Mouse (Mus musculus) cerebellum, adult (tissue): ENCODE measurements around the gene Acer2.

Experiments used
- ATAC-seq: cut with Nextera tagmentation; 2 replicates; pipeline ENCODE4 v1.9.2; 2017; ENCODE audit warnings: mild to moderate bottlenecking, moderate library complexity, mixed read lengths; ENCODE audit not compliant: insufficient number of reproducible peaks, low FRiP score, low TSS enrichment

The Acer2 gene

GRCm38 (mm10) chr4:86886160-86886878 is 12.1 kb downstream of the Acer2 start:
- ATAC-seq, result no peak

- ATAC-seq, result no peak
Measured at GRCm38 (mm10) chr4:86887879-86888278, 13.7 kb downstream of the Acer2 start.

GRCm38 (mm10) chr4:86897411-86897810 is 23.2 kb downstream of the Acer2 start:
- no peak for ATAC-seq

- no peak for ATAC-seq
Measured at GRCm38 (mm10) chr4:86898791-86899474, 24.7 kb downstream of the Acer2 start.

- no peak for ATAC-seq
Measured at GRCm38 (mm10) chr4:86902351-86902750, 28.2 kb downstream of the Acer2 start.

GRCm38 (mm10) chr4:86904969-86905368 is 30.8 kb downstream of the Acer2 start:
- ATAC-seq, result no peak

GRCm38 (mm10) chr4:86905869-86906268 is 31.7 kb downstream of the Acer2 start:
- ATAC-seq, result no peak

- no peak for ATAC-seq
Measured at GRCm38 (mm10) chr4:86911576-86912341, 37.6 kb downstream of the Acer2 start.

- ATAC-seq, result no peak
Measured at GRCm38 (mm10) chr4:86912757-86913156, 38.6 kb downstream of the Acer2 start.

GRCm38 (mm10) chr4:86916062-86916461 is 41.9 kb downstream of the Acer2 start:
- no peak for ATAC-seq

GRCm38 (mm10) chr4:86923476-86924055 is 49.4 kb downstream of the Acer2 start:
- no peak for ATAC-seq

- ATAC-seq, result peak; percentile 53; the same call in 1 of the 2 replicates
Measured at GRCm38 (mm10) chr4:86924804-86925458, 50.7 kb downstream of the Acer2 start.

GRCm38 (mm10) chr4:86926997-86927396 is 52.8 kb downstream of the Acer2 start:
- no peak for ATAC-seq

- ATAC-seq, result no peak
Measured at GRCm38 (mm10) chr4:86930101-86930635, 56.0 kb downstream of the Acer2 start.

GRCm38 (mm10) chr4:86930636-86931456 is 56.6 kb downstream of the Acer2 start:
- peak; percentile 10; the same call in 1 of the 2 replicates for ATAC-seq

GRCm38 (mm10) chr4:86933026-86933425 is 58.8 kb downstream of the Acer2 start:
- no peak for ATAC-seq

GRCm38 (mm10) chr4:86936217-86936616 is 62.0 kb downstream of the Acer2 start:
- no peak for ATAC-seq

GRCm38 (mm10) chr4:86936706-86937105 is 62.5 kb downstream of the Acer2 start:
- ATAC-seq, result no peak

- no peak for ATAC-seq
Measured at GRCm38 (mm10) chr4:86942656-86943055, 68.5 kb downstream of the Acer2 start.
